ENCODE assay signal across 8 mouse cellular contexts in the genomic region with DNA sequence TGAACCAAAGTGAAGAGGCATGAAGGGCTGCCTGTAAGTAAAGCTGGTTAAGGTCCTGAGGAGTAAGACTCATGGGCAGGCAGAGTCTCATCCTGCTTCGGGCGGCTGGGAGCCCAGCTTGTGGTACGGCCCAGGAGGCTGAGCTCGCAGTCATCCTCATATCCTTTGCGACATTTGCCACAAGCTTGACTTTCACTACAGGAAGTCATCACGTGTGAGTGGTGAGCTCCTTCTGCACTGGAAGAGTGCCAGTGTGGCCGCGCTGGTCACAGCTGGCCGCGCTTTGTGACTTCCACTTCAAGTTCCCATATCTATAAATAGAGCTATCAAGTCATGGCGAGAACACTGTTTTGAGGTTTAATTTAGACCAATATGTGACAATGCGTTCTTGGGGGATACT. TPM values are rescaled to one million over a fixed set of nuclear protein-coding genes. Genes with fewer than 3 reads are reported as not detected.
A peak's percentile ranks its signal among the peaks of the same experiment; 100 is the strongest.
DNase-seq lines count a peak whose midpoint lies in the region; ATAC-seq and TF ChIP-seq lines count a peak whose summit lies in the region.

No protein-coding gene starts in this region.

- no peak overlapping the region for H3K4me3 ChIP-seq in midbrain, postnatal 0 days (ENCODE audit: low read depth, low read length)
- no peak overlapping the region for H3K4me3 ChIP-seq in midbrain, embryonic 11.5 days (ENCODE audit: low read depth, low read length)
- peak overlapping the region; percentile 84 for H3K4me3 ChIP-seq in megakaryocyte, embryonic 14.5 days (replicated peaks)
- no peak overlapping the region for H3K4me3 ChIP-seq in forebrain, postnatal 0 days (ENCODE audit: low read depth, low read length)

- no peak for TF ChIP-seq CTCF in midbrain, postnatal 0 days (IDR thresholded peaks at IDR 0.05)
- TF ChIP-seq CTCF in forebrain, postnatal 0 days (IDR thresholded peaks at IDR 0.05; ENCODE audit: low read depth) = no peak

- ATAC-seq in midbrain, postnatal 0 days (ENCODE audit: low FRiP score) = no peak
- ATAC-seq in midbrain, embryonic 11.5 days (ENCODE audit: low FRiP score) = no peak
- no peak for ATAC-seq in forebrain, postnatal 0 days

- 75% methylated on average over 12 of the region's 12 CpGs for WGBS in midbrain, postnatal 0 days
- 93% methylated on average over 12 of the region's 12 CpGs for WGBS in midbrain, embryonic 11.5 days
- WGBS in forebrain, postnatal 0 days = 89% methylated on average over 12 of the region's 12 CpGs

- no peaks in the 10 kb centered on the region for H3K4me1 ChIP-seq in midbrain, postnatal 0 days (ENCODE audit: insufficient read depth, low read length)
- H3K4me1 ChIP-seq in midbrain, embryonic 11.5 days (ENCODE audit: control insufficient read depth, insufficient read depth, low read length) = peaks cover 10% of the 10 kb centered on the region
- peaks cover 45% of the 10 kb centered on the region for H3K4me1 ChIP-seq in megakaryocyte, embryonic 14.5 days
- H3K4me1 ChIP-seq in forebrain, postnatal 0 days (ENCODE audit: insufficient read depth) = no peaks in the 10 kb centered on the region

- H3K9me3 ChIP-seq in midbrain, postnatal 0 days (ENCODE audit: low read length) = no peaks in the 10 kb centered on the region
- no peaks in the 10 kb centered on the region for H3K9me3 ChIP-seq in midbrain, embryonic 11.5 days (ENCODE audit: control insufficient read depth, low read length)
- H3K9me3 ChIP-seq in megakaryocyte, embryonic 14.5 days = 0 out of 2 replicates have a peak, but pooled peaks cover 3% of the 10 kb centered on the region
- H3K9me3 ChIP-seq in forebrain, postnatal 0 days (ENCODE audit: low read length) = no peaks in the 10 kb centered on the region

- peak; percentile 64 for DNase-seq in midbrain, postnatal 0 days (ENCODE audit: low spot score)
- no peak for DNase-seq in midbrain, embryonic 11.5 days (ENCODE audit: low spot score, missing footprints)
- peak; percentile 59 for DNase-seq in c-Kit-positive CD71-negative TER-119-negative erythroid progenitor cells, embryonic 14.5 days (ENCODE audit: low read depth)
- peak; percentile 47 to 48 for DNase-seq in kidney, adult 8-10 months
- DNase-seq in forebrain, postnatal 0 days = no peak
- no peak for DNase-seq in cerebellum, adult 8-10 months
- DNase-seq in layer of hippocampus, postnatal 36 days = no peak

- no peak overlapping the region for H3K27ac ChIP-seq in midbrain, postnatal 0 days (ENCODE audit: low read depth, low read length)
- H3K27ac ChIP-seq in midbrain, embryonic 11.5 days (ENCODE audit: low read depth, low read length) = no peak overlapping the region
- H3K27ac ChIP-seq in forebrain, postnatal 0 days (ENCODE audit: low read depth, low read length) = no peak overlapping the region

- H3K4me2 ChIP-seq in midbrain, postnatal 0 days (ENCODE audit: low read depth, low read length, poor library complexity, severe bottlenecking) = no peak overlapping the region
- no peak overlapping the region for H3K4me2 ChIP-seq in midbrain, embryonic 11.5 days
- H3K4me2 ChIP-seq in forebrain, postnatal 0 days (ENCODE audit: low read depth) = no peak overlapping the region

- no peak overlapping the region for H3K9ac ChIP-seq in midbrain, postnatal 0 days (replicated peaks; ENCODE audit: low read length, poor library complexity, severe bottlenecking)
- no peak overlapping the region for H3K9ac ChIP-seq in midbrain, embryonic 11.5 days (ENCODE audit: low read length)
- H3K9ac ChIP-seq in forebrain, postnatal 0 days = no peak overlapping the region

- H3K27me3 ChIP-seq in midbrain, postnatal 0 days (ENCODE audit: insufficient read depth, low read length) = no peaks in the 10 kb centered on the region
- H3K27me3 ChIP-seq in midbrain, embryonic 11.5 days (ENCODE audit: control insufficient read depth, insufficient read depth, low read length) = no peaks in the 10 kb centered on the region
- peaks cover 76% of the 10 kb centered on the region for H3K27me3 ChIP-seq in megakaryocyte, embryonic 14.5 days (replicated peaks)
- no peaks in the 10 kb centered on the region for H3K27me3 ChIP-seq in forebrain, postnatal 0 days (ENCODE audit: insufficient read depth, low read length)

- H3K36me3 ChIP-seq in midbrain, postnatal 0 days (ENCODE audit: insufficient read depth, low read length) = no peaks in the 10 kb centered on the region
- no peaks in the 10 kb centered on the region for H3K36me3 ChIP-seq in midbrain, embryonic 11.5 days (ENCODE audit: control insufficient read depth, insufficient read depth, low read length)
- H3K36me3 ChIP-seq in megakaryocyte, embryonic 14.5 days (replicated peaks; ENCODE audit: low read length) = no peaks in the 10 kb centered on the region
- H3K36me3 ChIP-seq in forebrain, postnatal 0 days (ENCODE audit: insufficient read depth) = no peaks in the 10 kb centered on the region

RNA-seq across cellular contexts. Expression of a gene that starts 18.7 kb away (rescaled TPM):
- 12.6 and 15.0 TPM in 2 replicates for total RNA-seq in midbrain, postnatal 0 days (2014; rRNA removed)
- polyA plus RNA-seq in midbrain, postnatal 0 days (2015; fragmentation: Nextera tagmentation; extraction: Ambion mirVana) = 10.2 and 11.6 TPM in 2 replicates
- polyA plus RNA-seq in midbrain, embryonic 11.5 days (2014; fragmentation: Nextera tagmentation; extraction: Ambion mirVana) = 64.7 and 68.0 TPM in 2 replicates
- polyA plus RNA-seq in megakaryocyte, embryonic 14.5 days (2012; ENCODE audit: insufficient read depth, low replicate concordance) = not detected in 2 replicates
- 5.2 and 8.1 TPM in 2 replicates for total RNA-seq in forebrain, postnatal 0 days (2014; rRNA removed)
- 5.6 and 7.3 TPM in 2 replicates for polyA plus RNA-seq in forebrain, postnatal 0 days (2015; fragmentation: Nextera tagmentation; extraction: Ambion mirVana)
- total RNA-seq in layer of hippocampus, postnatal 36 days (2021) = 10 to 100 TPM; 11.1 to 11.2 TPM

Comparison
In these comparisons a context has a peak if more than half of its experiments do, and no peak if none do; other contexts are left out.
1. DNase-seq: peak in midbrain, postnatal 0 days (single experiment), c-Kit-positive CD71-negative TER-119-negative erythroid progenitor cells, embryonic 14.5 days (single experiment) and kidney, adult 8-10 months (2 of 2); none in midbrain, embryonic 11.5 days (single experiment), forebrain, postnatal 0 days (single experiment), cerebellum, adult 8-10 months (single experiment) and layer of hippocampus, postnatal 36 days (0 of 2).